Mouse (Mus musculus): ENCODE measurements around the gene Fam118a.

DNA sequence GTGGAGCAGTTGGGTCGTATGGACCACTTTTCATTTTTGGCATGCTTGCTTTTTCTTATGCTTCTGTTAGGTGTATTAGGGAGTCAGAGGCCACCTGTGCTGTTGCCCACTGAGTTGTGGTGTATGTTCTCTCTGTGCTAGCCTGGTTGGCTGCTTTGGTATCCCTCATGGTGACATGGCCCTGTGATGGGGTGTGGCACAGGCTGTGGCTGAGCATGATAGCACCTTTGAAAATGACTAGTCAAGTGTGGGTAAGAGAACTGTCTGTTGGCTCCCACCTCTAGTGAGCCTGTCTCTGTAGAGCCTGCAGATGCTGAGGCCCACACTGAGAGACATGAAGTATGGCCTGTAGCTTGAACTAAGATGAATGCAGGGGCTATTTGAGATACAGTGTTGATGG lies 21.0 kb downstream of the Fam118a start:
- TF ChIP-seq POLR2A (IDR thresholded peaks at IDR 0.05; ENCODE audit: control insufficient read depth, low read depth, low read length), result no peak
- TF ChIP-seq CTCF (IDR thresholded peaks at IDR 0.05; ENCODE audit: control insufficient read depth, insufficient read depth, insufficient replicate concordance, low read depth, low read length), result no peak

Data from testis, adult 2 months (tissue).